Mouse (Mus musculus): ENCODE measurements around the gene Prmt3.

The Prmt3 gene

DNA sequence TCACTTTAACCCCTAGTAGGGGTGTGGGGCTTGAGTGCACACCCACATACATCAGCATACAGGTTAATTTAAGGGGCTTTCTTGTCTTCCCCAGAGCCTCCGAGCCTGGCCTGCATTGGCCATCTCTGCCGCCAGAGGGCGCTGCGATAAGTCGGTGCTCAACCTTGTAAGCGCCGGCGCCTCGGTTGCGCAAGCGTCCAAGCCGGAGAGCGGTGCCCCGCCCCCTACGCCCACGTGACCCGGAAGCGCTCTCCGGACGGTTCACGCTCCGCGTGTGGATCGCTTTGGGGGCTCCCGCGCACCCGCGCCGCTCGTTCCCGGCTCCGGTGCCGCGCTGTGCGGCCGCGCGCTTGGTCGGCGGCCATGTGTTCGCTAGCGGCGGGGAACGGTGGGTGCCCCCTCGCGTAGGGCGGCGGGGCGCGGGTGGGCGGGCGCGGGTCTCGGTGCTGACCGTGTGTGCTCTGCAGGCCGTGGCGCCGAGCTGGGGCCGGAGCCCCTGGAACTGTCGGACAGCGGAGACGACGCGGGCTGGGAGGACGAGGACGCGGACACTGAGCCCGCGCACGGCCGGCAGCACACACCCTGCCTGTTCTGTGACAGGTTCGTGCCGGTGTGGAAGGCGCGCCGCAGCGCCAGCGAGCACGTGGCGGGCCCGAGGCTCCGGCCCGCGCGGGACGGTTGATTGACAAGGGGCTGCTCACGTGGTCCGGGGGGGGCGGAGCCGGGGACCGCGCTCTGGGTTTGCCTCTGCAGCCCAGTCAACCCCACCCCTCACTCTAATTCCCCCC lies at the start of gene Prmt3:
Gene Prmt3, plus strand, starts transcription at position 233 of the 788 bp plus-strand sequence.
- peak; percentile 98 for DNase-seq (ENCODE audit: low spot score)

DNA sequence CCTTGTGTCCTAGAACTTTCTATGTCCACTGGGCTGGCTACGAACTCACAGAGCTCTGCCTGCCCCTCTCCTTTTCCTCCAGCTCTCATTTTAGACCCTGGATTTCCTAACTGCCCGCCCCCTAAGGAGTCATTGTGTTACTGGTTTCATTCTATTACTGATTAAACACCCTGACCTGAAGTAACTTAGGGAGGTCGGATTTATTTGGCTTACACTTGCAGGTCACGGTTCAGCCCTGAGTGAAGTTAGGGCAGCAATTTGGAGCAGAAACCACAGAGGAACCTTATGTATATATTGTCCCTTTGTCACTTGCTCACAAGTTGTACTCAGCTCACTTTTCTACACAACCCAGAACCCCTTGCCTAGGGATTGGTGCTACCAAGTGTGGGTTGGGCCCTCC lies 43.8 kb upstream of the Prmt3 start:
- no peak for DNase-seq (ENCODE audit: low spot score)

DNA sequence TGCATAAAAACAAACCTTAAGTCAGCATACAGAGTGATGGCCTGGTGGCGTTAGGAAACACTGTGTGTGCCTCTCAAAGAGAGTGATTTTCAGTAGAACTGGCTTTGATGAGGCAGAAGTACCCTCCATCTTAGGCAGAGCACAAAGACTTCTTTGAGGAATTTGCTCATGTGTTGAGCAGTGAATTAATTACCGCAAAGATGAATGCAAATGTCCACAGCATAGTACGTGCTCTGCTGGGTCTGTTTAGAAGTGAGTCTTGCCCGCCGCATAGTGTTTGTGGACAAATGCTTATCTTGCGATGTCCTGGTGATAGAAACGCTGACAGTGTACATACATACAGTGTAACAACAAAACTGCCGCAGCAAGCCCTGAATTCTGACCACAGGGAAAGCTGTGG lies 38.7 kb upstream of the Prmt3 start:
- no peak for DNase-seq (ENCODE audit: low spot score)

DNA sequence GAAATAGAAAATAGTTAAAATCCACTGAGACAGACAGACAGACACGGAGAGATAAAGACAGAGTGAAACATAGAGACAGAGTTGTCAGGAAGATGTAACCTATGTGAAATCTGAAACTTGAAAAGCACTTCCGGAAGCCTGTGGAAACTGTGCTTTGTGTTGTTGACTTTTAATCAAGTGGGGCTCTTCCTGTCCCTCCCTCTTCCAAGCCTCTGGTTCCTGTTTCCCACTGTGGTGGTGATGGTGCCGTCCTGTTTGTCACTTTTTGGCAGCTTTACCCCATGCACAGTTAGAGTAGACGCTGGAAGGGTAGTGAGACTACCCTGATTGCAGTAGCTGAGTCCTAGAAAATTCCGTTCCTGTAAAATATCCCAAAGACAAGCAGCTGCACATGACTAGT lies 36.7 kb upstream of the Prmt3 start:
- no peak for DNase-seq (ENCODE audit: low spot score)

DNA sequence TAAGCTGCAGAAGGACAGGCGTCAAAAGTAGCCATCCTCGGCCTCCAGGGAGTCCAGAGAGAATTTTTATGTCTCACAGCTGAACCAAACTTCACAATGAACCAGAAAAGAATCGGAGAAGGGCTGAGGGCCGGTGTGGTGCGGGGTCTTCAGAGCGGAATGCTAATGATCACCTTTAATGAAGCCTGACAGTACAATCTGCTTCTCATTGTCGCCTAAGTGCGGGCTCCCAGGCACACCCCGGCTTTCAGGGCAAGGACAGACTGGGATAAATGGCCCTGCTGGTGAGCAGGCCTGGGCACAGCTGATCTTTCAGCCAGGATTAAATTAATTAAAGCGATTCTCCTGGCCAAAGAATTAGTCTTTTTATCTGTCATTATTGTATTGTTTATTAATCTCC lies 36.2 kb upstream of the Prmt3 start:
- DNase-seq (ENCODE audit: low spot score), result no peak

DNA sequence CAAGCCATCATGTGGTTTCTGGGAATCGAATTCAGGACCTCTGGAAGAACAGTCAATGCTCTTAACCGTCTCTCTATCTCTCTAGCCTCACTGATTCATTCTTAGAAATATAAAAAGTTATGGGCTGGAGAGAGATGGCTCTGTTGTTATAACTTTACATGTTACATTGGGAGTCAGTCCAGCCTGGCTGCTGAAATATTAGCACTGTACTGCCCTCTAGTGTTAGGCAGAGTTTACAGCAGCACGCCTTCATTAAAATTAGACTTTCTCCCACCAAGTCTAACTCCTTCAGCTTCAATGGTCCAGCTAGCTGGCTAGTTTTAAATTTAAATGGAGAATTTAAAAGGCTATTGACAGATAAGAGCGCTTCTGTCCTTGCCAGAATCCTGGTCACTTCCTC lies 27.0 kb upstream of the Prmt3 start:
- DNase-seq (ENCODE audit: low spot score), result peak; percentile 50

DNA sequence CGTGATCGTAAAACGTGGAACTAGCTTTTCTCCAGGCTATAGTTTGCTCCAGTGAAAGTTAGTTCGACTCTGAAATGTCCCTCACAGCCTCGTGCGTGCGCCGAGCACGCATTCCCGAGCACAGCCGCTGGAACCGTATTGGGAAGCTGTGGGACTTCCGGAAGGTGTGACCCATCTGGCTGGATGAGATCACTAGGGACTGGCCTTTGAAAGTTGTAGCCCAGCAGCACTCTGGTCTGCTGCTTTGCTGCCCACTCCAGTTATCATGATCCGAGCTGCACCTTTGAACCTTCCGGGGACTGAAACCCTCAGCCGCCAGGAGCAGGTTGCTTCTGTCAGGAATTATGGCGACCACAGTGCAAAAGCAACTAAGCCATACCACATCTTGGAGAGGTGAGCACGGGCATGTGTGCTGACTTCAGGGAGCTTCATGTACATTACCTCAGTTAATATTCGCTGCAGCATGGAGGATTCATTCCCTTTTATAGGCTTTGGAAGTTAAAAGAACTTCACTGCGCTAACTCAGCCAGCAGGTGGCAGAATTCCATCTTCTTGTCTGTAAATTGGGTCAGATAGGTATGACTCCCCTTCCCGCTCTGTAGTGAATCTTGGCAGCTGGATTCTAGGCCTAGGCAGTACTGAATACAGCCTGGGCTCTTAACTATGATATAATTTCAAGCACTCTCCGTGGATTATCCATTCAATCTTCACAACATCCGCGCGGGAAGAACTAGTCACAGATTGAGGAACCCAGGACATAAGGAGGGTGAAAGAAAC lies 25.2 kb upstream of the Prmt3 start:
- no peak for DNase-seq (ENCODE audit: low spot score)

DNA sequence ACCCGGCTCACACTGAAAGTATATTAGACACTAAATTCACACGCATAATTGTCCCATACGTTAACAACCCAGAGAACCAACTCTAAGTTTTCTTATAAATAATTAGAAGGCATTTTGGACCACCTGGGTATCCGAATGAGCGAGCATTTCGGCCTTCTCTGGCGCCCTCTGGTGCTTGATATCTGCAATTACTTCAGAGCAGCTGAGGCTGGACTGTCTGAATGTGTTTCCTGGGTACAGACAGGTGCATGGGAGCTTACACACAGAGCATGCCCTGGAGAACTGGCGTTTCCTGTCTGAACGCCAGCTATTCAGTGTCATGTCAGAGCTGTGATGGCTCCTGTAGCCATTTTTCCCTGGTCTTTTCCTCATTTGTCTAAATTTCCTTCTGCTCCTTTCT lies 23.4 kb upstream of the Prmt3 start:
- DNase-seq (ENCODE audit: low spot score), result peak; percentile 62

DNA sequence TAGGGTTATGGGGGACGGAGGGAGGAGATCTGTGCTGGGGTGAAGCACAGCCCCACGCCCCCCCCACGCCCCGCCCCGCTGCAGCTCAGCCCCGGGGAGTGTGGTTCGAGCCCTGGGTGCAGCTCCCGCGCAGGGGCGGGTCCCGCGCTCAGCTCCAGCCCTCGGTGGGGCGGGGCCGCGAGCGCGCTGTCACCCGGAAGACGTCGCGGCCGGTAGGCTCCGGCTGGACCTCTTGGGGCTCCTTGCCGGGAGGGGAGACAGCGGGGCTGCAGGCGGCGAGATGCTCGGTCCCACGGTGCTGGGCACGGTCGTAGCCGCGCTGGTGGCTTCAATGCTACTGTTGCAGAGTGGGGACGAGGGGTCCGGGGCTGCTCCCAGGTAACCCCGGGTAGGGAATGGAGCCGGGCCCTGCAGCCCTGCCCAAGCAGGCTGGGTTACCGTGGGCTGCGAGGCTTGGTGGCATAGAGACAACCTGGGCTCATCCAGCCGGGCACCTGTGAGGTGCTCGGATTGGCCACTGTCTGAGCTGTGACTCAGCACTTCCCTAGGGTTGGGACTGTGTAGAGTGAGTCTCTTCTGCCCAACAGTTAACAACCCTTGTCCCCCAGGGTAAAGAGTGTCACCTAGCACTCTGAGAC lies 19.1 kb upstream of the Prmt3 start, which contains the start of gene Htatip2:
Gene Htatip2, plus strand, starts transcription at position 182 of the 638 bp plus-strand sequence.
- DNase-seq (ENCODE audit: low spot score), result peak; percentile 45

DNA sequence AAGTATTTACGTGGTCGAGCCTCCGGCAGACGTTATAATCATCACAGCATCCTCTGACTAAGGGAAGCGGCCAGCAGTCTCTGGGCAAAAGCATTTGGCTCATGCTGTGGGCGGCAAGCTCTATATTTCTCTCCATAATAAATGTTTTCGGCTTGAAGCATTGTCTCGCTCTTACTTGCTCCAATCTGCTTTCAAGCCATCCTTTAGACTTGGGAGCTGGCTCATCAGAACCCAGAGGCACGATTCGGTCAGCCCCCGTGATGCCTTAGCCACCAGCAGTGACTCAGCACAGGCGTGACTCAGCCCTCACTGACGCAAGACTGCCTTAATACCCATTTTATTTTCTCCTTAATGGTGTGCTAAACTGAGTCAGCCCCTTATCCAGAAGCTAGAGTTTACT lies 15.5 kb upstream of the Prmt3 start:
- DNase-seq (ENCODE audit: low spot score), result peak; percentile 34

DNA sequence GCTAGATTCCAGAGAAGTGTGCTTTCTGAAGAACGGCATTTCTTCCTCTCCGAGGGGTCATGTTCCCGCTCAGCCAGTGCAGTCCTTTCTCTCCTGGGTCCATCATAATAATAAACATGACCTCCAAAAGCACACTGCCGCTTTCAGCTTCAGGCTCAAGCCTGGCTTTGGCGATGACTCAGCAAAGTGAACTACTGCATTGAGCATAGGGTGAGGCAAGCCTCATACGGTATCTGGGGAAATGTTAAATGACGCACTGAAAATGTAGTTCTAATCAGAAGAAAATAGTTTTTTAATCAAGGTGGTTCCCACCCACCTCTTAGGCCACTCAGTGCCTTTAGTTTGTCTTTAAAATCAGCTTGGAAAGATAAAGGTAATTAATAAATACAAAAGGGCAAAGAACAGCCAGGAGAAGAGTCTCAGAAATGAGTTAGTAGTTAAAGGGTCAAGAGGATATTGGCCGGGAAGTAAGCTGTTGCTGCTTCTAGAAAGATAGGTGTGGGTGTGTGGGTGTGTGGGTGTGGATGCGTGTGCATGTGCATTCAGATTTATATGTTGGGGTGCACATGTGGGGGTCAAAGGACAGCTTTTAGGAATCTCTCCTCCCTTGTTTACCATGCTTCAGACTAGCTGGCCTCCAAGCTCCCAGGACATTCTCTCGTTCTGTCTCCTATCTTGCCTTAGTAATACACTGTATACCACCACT lies 14.0 kb upstream of the Prmt3 start:
- DNase-seq (ENCODE audit: low spot score), result no peak

DNA sequence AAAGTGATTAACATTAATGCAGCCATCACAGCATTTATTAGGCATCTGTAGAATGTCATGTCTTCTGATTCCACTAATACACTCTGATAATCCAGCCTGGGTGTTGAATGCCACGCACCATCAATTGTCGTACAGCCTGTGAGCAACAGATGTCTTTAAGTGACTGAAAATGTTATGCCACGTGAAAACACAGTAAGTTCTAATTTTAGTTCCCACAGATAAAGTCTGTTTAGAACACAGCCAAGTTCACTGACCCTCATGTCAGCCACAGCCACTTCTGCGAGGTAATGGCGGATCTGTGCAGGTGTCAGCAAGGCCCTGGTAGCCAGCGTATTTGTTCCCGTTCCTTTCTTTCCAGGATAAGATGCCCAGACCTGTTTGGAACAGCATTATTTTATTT lies 12.0 kb upstream of the Prmt3 start:
- DNase-seq (ENCODE audit: low spot score), result no peak

DNA sequence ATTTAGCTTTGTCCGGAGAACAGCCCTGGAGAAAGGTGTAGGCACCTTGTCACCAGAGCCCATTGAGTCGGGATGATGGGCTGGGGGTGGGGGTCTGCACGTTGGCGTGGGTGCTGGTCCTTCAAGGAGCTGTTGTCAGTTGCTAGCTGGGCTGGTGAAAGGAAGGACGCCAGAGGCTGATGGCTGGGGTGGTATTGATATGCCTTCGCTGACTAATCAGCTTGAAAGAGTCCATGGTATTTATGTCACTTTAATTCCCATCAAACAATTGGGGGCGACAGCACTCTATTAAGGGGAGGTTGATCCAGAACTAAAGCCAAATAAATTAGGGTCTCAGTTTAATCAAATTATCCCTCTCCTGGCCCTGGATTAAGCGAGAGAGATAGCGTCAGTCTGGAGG lies 9.6 kb upstream of the Prmt3 start:
- DNase-seq (ENCODE audit: low spot score), result no peak

DNA sequence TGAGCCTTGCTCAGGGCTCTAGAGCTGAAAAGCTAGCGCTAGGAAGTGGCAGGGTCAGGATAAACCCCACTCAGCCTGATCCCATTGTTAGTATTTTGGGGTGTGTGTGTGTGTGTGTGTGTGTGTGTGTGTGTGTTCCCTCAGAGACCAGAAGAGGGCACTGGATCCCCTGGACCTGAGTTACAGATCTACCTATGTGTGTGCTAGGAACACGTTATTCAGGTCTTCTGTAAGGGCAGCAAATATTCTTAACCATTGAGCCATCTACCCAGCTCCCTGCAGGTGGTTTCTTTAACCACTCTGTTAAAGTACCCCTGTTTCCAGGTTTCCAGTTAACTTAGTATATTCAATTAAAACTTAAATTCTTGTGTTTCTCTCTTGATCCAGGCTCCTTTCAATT lies 3.8 kb upstream of the Prmt3 start:
- DNase-seq (ENCODE audit: low spot score), result no peak

DNA sequence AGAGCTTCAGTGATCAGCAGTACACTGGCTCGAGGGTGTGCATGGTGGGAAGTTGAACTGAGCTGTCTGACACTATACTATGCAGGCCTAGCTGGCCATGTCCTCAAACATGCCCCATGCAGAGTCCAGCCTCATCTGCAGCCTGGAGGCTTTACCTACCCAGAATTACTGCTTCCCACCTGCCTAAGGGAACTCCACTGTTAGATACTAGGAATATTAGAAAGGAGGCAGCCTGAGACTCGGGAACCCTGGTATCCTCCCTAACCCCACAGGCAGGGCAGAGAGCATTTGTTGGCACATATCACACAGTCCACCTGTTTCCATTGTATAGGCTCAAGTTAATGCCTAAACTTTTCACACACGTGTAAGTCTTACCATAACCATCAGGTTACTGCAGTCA lies 561 bp upstream of the Prmt3 start:
- no peak for DNase-seq (ENCODE audit: low spot score)

DNA sequence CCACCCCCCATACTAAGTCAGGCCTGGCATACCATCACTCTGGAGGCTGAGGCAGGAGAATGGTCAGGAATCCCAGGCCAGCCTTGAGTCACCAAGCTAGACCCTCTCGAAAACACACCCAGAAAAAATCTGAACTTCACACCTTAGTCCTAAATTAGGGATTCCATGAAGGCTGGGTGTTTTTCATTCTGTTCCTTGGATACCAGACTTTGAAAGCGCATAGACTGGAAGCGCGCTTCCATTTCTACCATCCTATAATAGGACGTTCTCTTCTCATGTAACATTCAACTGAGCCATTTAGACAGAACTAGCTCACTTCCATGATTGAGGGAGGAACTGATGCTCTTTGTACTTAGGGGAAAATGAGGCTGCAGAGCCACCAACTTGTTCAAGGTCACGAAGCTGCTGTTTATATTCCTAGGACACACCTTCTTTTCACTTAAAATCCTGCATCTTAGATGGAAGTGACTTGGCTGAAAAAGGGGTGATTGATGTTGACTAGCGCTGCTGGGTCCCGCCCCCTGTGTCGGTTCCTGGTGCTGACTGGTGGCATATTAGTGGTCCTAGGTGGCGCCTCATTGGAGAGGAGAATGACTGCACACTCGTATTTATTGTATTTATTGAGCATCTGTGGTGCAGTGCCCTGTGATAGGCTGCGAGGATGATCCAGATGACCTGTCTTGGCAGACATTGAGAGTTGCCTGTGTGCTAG lies 914 bp downstream of the Prmt3 start:
- DNase-seq (ENCODE audit: low spot score), result no peak

DNA sequence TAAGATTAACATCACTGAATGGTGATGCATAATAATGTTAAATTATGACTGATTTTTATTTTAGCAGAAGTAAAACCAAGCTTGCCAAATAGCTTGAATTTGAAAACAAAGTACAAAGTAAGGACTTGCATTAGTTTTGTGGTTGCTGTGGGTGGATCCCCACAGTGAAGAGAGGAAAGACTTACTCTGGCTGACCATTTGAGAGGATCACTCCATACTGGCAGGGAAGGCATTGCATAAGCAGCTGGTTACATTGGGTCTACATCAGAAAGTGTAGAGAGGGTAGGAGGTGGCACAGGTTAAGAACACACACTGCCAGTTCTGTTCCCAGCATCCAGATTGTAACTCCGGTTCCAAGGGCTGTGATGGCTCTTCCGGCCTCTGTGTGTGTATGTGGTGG lies 4.9 kb downstream of the Prmt3 start:
- DNase-seq (ENCODE audit: low spot score), result no peak

DNA sequence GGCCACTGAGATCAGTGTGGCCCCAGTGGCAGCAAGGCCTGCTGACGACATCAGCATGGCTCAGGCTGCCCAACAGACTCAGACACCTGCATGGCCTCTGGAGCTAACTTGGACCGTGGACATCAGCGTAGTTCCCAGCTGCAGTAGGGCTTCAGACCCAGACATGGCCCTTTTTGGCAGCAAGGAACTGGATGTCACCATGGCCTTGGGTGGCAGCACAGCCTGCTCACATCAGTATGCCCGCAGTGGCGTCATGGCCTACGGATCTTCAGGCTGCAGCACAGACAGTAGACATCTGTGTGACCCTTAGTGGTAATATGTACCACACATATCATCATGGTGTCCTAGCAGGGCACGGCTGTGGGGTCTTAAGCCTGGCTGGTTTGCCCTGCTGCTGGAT lies 7.0 kb downstream of the Prmt3 start:
- no peak for DNase-seq (ENCODE audit: low spot score)

DNA sequence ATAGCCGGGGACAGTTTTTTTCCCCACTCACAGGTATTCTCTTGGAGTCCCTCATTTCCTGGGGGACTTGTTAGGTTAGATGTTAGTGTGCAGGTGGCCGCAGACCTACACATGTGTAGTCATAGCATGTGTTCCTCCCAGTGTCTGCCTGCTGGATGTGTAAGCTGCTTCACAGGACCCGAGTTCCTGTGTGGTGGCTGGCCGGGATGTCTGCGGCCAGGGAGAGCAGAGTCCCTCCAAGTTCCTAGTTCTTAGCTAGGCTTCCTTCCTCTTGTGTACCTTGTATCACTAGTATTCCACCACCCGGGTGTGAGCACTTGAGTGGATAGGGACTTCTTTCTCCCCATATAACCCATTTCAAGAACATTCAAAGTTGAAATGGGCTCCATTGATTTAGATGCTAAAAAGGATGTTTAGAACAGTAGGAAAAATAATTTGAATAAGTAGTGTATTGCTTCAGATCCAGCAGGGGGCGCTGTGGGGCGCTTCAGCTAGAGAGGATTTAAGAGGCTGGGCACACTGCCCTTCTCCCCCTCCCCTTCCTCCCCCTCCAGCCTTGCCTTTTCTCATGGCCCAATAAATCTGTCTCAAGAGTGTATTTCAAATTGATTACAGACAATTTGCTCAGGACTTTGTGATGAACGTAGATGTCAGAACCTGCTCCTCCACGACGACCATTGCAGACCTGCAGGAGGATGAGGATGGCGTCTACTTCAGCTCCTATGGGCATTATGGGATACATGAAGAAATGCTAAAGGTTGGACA lies 8.7 kb downstream of the Prmt3 start:
- no peak for DNase-seq (ENCODE audit: low spot score)

DNA sequence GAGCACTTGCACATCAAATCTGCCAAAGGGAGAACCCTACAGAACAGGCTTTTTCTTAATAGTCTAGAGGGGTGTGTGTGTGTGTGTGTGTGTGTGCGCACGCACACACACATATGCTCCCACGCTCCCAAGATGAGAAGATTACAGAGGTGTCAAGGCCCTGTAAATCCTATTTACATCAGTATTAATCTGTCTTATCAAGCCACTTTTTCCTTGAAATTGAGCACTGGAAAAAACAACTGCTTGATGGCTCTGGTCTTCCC lies 9.2 kb downstream of the Prmt3 start:
- no peak for DNase-seq (ENCODE audit: low spot score)

DNA sequence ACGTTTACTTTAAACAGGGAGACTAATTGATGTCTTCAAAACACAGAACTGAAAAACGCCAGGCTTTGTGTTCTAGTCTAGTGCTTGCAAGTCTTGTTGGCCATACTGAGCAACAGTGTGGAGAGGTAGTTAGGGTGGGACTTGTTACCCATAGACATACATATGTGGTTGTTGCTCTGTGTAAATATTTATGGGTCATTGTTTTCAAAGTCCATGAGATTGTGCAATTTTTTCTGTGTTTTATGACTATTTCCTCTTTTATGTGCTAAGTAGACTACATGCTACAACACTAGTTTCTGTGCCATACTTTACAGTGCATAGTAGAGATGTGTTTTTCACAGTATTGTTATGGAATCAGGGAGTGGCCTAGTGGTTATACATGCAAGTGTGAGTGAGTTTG lies 16.2 kb downstream of the Prmt3 start:
- DNase-seq (ENCODE audit: low spot score), result no peak

Data from layer of hippocampus, adult 11-12 months (tissue).